Mouse (Mus musculus) kidney, postnatal 0 days (tissue): ENCODE results near the gene Atp6v1g1. TPM values are rescaled to one million over a fixed set of nuclear protein-coding genes. Genes with fewer than 3 reads are reported as not detected.

Experiments used
- ATAC-seq: fragments of 200-750 bp; cut with Nextera tagmentation; replicated peaks from 2 replicates; pipeline ENCODE4 v1.8.0; 2017; ENCODE audit warnings: low read depth, moderate number of reproducible peaks, moderate TSS enrichment, moderate library complexity; ENCODE audit not compliant: low FRiP score
- DNase-seq: peaks from one replicate; pipeline ENCODE4 v3.0.0-alpha.2; 2016; ENCODE audit warnings: low spot score
- H3K27ac ChIP-seq: fragments of 300-500 bp; sonication (generic); 2 replicates; pipeline ENCODE4 v1.5.1; 2014; ENCODE audit warnings: mild to moderate bottlenecking
- H3K27me3 ChIP-seq: fragments of 300-500 bp; sonication (generic); 2 replicates; pipeline ENCODE4 v1.6.1; 2014; ENCODE audit warnings: low read length, mixed read lengths; ENCODE audit not compliant: insufficient read depth
- H3K36me3 ChIP-seq: fragments of 300-500 bp; sonication (generic); 2 replicates; pipeline ENCODE4 v1.6.1; 2014; ENCODE audit warnings: low read length, mixed read lengths; ENCODE audit not compliant: insufficient read depth
- H3K4me1 ChIP-seq: fragments of 300-500 bp; sonication (generic); replicated peaks from 2 replicates; pipeline ENCODE4 v1.6.1; 2014; ENCODE audit warnings: antibody characterized with exemption, low read length, mixed read lengths; ENCODE audit not compliant: insufficient read depth
- H3K4me2 ChIP-seq: fragments of 300-500 bp; sonication (generic); 2 replicates; pipeline ENCODE4 v1.6.1; 2014; ENCODE audit warnings: mild to moderate bottlenecking, low read length, moderate library complexity, mixed read lengths
- H3K4me3 ChIP-seq: fragments of 300-500 bp; sonication (generic); replicated peaks from 2 replicates; pipeline ENCODE4 v1.5.1; 2014; ENCODE audit warnings: low read depth, low read length
- H3K9ac ChIP-seq: fragments of 300-500 bp; sonication (generic); 2 replicates; pipeline ENCODE4 v1.6.1; 2014; ENCODE audit warnings: low read depth, low read length
- H3K9me3 ChIP-seq: fragments of 300-500 bp; sonication (generic); replicated peaks from 2 replicates; pipeline ENCODE4 v1.6.1; 2016; ENCODE audit warnings: low read length, inconsistent platforms, mixed read lengths
- CTCF ChIP-seq: IDR thresholded peaks from 2 replicates; pipeline ENCODE4 v1.5.1; 2016; ENCODE audit warnings: antibody characterized with exemption, low read depth, mild to moderate bottlenecking, moderate library complexity
- WGBS: fragments of 180-500 bp; shearing (Covaris S2); extraction: QIAGEN DNeasy Blood & Tissue Kit; methylation state at CpG from one replicate; pipeline ENCODE4 v1.1.7; 2014; 5-methylcytosine and 5-hydroxymethylcytosine counted together
- polyA plus RNA-seq: library from polyadenylated mRNA; unstranded; fragments of >200 nt; fragmentation: Nextera tagmentation; extraction: Ambion mirVana; gene quantifications from 2 replicates; pipeline ENCODE4 v1.2.1, GENCODE M21; 2015

The Atp6v1g1 gene
- polyA plus RNA-seq, 1 experiment from 2014 or later: 405 TPM

GRCm38 (mm10) chr4:63570208-63570781, 25.7 kb downstream of the Atp6v1g1 start:
- Histone ChIP-seq H3K9me3 (no peaks in the 10 kb centered on the region), H3K4me3 (no peak overlapping the region), H3K27ac (no peak overlapping the region), H3K27me3 (no peaks in the 10 kb centered on the region), H3K36me3 (no peaks in the 10 kb centered on the region), H3K4me1 (no peaks in the 10 kb centered on the region), H3K9ac (no peak overlapping the region), H3K4me2 (no peak overlapping the region)
- no peak for TF ChIP-seq CTCF
- ATAC-seq: no peak
- DNase-seq: no peak
- WGBS: 32% methylated on average over 7 of the region's 7 CpGs

GRCm38 (mm10) chr4:63572621-63573020, 28.0 kb downstream of the Atp6v1g1 start:
- DNase-seq (no peak), ATAC-seq (no peak)
- no peaks in the 10 kb centered on the region for H3K27me3 ChIP-seq
- no peak for TF ChIP-seq CTCF
- H3K36me3 ChIP-seq: no peaks in the 10 kb centered on the region
- H3K9ac ChIP-seq: no peak overlapping the region
- 87% methylated on average over 5 of the region's 5 CpGs for WGBS
- H3K4me3 ChIP-seq: no peak overlapping the region
- H3K9me3 ChIP-seq: no peaks in the 10 kb centered on the region
- H3K4me1 ChIP-seq: no peaks in the 10 kb centered on the region
- no peak overlapping the region for H3K27ac ChIP-seq
- no peak overlapping the region for H3K4me2 ChIP-seq

DNA sequence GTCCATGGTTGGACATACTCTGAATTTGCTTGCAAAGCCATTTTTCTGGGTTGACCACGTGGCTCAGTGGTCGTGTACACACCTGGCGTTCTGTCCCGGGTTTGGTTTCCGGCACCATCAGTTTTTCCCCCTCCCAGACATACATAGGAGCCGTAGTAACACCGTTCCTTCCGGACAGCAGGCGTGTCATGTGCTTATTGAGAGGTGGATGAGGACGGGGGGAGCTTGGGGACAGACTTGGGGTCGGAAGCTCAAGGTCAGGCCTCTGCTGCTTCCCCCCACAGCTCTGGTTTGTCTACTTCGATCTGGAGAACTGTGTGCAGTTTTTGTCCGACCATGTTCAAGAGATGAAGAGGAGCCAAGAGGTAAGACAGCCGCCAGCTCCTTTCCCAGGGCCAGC, 35.1 kb downstream of the Atp6v1g1 start:
- no peak for TF ChIP-seq CTCF
- Histone ChIP-seq H3K4me2 (no peak overlapping the region), H3K9ac (no peak overlapping the region), H3K27me3 (no peaks in the 10 kb centered on the region), H3K9me3 (no peaks in the 10 kb centered on the region), H3K4me3 (no peak overlapping the region), H3K4me1 (no peaks in the 10 kb centered on the region), H3K36me3 (no peaks in the 10 kb centered on the region), H3K27ac (no peak overlapping the region)
- 90% methylated on average over 14 of the region's 14 CpGs for WGBS
- ATAC-seq: no peak; the same call in 1 of the 2 replicates
- no peak for DNase-seq

- Histone ChIP-seq H3K27me3 (no peaks in the 10 kb centered on the region), H3K9me3 (no peaks in the 10 kb centered on the region), H3K4me2 (no peak overlapping the region), H3K27ac (no peak overlapping the region), H3K4me1 (no peaks in the 10 kb centered on the region), H3K36me3 (no peaks in the 10 kb centered on the region), H3K9ac (no peak overlapping the region), H3K4me3 (no peak overlapping the region)
- WGBS: 47% methylated on average over 6 of the region's 6 CpGs
- DNase-seq (no peak), ATAC-seq (no peak)
- TF ChIP-seq CTCF: no peak
These were observed 35.5 kb downstream of the Atp6v1g1 start for GRCm38 (mm10) chr4:63580078-63580477.

GRCm38 (mm10) chr4:63582580-63582979, 38.0 kb downstream of the Atp6v1g1 start:
- Histone ChIP-seq H3K36me3 (no peaks in the 10 kb centered on the region), H3K4me1 (no peaks in the 10 kb centered on the region), H3K27ac (no peak overlapping the region), H3K9me3 (no peaks in the 10 kb centered on the region), H3K4me3 (no peak overlapping the region), H3K27me3 (no peaks in the 10 kb centered on the region), H3K9ac (no peak overlapping the region), H3K4me2 (no peak overlapping the region)
- DNase-seq: no peak
- WGBS: 68% methylated on average over 5 of the region's 5 CpGs
- ATAC-seq: no peak
- no peak for TF ChIP-seq CTCF

GRCm38 (mm10) chr4:63585216-63585615, 40.6 kb downstream of the Atp6v1g1 start:
- Histone ChIP-seq H3K4me3 (no peak overlapping the region), H3K27ac (no peak overlapping the region), H3K9ac (no peak overlapping the region), H3K36me3 (no peaks in the 10 kb centered on the region), H3K4me1 (no peaks in the 10 kb centered on the region), H3K4me2 (no peak overlapping the region), H3K27me3 (no peaks in the 10 kb centered on the region), H3K9me3 (no peaks in the 10 kb centered on the region)
- WGBS: 50% methylated on average over 10 of the region's 10 CpGs
- ATAC-seq (peak; percentile 59; the same call in 1 of the 2 replicates), DNase-seq (no peak)
- no peak for TF ChIP-seq CTCF

DNA sequence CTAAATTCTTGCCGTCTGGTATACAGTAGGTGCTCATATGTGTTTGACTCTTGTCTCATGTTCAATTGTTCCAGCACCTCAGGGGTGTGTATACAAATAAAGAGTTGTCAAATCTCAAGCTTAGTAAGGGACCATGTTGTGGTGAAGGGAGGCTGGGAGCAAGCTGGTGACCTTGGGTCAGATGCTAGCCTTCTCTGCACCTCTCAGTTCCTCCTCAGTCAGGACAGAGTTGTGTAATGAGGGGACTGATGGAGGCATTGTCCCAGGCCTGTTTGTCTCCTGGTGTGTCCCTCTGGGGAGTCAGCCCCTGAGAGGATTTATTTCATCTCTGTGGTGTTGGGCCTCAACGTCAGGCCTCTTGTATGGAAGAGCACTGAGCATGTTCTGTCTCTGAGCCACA, 41.7 kb downstream of the Atp6v1g1 start:
- Histone ChIP-seq H3K27me3 (no peaks in the 10 kb centered on the region), H3K4me3 (no peak overlapping the region), H3K4me2 (no peak overlapping the region), H3K27ac (no peak overlapping the region), H3K36me3 (no peaks in the 10 kb centered on the region), H3K4me1 (no peaks in the 10 kb centered on the region), H3K9me3 (no peaks in the 10 kb centered on the region), H3K9ac (no peak overlapping the region)
- no peak for TF ChIP-seq CTCF
- ATAC-seq (no peak), DNase-seq (no peak)
- 84% methylated on average over 2 of the region's 2 CpGs for WGBS
